Mouse (Mus musculus): ENCODE measurements around the gene Sh3rf1.

Gene Sh3rf1

DNA sequence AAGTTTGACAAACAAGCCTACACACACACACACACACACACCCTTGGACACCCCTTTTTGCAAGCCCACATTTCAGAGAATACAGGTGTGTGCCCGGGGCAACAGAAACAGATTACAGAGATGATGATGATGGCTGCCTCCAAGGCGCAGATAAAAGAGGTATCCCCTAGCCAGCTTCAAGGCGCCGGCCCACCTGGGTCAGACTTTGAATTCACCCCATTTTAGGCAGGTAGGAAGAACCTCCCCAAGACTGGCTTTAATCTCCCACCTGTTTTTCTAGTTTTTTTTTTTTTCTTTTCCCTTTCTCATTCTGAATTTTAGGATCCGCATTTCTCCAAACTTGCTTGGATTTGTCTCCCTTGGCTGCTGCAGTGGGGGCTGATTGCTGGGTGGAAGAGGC, 389 bp upstream of the Sh3rf1 start:
- in situ Hi-C loops (cut with MboI, MseI): no loop called here

DNA sequence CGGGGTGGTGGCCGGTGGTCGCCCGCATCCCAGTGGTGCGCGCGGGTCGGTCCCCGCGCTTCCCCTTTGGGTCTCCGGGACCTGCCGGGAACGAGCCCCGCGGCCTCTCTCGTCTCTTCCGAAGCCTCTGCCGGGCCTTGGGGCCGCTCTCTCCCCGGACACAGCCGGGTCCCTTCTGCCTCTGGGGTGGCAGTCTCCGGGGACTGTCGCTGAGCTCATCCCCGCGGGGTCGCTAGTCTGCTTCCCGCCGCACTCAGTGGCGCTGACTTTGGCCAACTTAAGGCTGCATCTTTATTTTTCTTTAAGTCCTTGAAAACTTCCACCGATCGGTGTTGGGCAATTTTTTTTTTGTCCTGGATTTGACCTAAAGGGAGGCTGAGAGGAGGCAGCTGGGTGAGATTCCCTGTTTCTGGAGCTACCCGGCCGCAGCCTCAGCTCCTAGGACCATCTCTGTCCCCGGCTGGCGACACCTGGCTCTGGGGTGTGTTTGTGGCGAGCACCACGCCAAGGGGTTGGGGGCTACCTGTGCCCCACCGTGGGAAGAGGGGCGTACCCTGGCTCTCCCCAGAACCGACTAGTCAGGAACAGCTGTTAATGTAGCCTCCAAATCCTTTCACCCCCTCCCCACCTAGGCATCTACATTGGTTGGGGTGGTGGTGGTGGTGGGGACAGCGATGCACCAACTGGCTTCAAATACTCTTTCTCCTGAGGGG, 864 bp downstream of the Sh3rf1 start:
- in situ Hi-C loops (cut with MboI, MseI): loop anchor here (5.0 kb wide), 1 partner anchor 268 kb away; no protein-coding TSS in a partner anchor

DNA sequence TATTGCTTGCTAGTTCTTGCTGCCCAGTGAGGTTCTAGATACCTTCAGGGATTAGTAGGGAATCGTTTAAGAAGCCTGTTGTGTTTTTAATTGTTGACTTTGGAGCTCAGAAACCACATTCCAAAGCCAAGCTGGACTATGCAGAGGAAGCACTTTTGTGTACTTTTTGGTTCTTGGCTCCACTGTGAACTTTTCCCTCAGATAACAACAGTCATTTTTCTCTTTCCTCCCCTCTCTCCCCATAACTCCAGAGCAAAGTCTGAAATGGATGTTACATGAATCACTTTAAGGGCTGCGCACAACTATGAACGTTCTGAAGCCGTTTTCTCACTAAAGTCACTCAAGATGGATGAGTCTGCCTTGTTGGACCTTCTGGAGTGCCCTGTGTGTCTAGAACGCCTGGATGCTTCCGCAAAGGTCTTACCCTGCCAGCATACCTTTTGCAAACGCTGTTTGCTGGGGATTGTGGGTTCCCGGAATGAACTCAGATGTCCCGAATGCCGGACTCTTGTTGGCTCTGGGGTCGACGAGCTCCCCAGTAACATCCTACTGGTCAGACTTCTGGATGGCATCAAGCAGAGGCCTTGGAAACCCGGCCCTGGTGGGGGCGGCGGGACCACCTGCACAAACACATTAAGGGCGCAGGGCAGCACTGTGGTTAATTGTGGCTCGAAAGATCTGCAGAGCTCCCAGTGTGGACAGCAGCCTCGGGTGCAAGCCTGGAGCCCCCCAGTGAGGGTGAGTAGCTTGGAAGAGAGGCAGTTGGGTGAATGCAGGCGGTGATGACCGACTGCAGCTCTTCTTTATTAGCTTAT, 2.1 kb downstream of the Sh3rf1 start:
- in situ Hi-C loops (cut with MboI, MseI): loop anchor here (5.0 kb wide), 1 partner anchor 267 kb away; no protein-coding TSS in a partner anchor

DNA sequence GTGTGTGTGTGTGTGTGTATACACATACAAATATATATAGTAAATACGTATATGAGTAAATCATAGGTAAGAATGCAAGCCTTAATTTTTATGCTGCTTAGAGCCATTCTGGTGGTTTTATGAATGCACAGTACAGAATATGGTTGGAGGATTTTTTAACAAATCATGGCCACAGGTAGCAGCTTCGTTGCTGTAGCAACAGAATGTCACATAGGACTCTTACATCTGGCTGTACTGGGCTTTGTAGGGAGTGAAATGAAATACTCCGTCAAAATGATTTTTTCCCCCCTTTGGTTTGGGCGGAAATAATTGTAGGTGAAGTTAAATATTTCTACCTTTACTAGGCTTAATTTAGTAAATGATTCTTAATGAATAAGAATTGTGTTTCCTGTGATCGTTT, 3.0 kb downstream of the Sh3rf1 start:
- in situ Hi-C loops (cut with MboI, MseI): loop anchor here (5.0 kb wide), 1 partner anchor 266 kb away; no protein-coding TSS in a partner anchor

DNA sequence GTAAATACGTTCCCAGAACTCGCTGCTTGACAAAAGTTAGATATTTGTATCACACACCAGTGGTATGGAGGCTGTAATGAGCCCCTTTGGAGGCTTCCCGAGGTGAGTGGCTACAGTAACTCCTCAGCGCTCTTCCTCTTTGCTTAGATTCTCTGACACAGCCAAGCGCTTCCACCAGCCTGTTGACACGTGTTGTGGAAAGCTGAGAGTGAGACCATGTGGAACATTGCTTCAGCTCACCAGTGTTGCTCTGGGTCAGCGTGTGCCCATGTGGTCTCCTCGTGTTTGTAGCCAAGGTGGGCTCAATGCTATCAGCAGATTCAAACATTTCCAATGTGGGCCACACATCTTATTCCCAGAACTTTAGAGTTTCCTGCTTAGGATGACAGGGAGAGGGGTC, 5.0 kb downstream of the Sh3rf1 start:
- in situ Hi-C loops (cut with MboI, MseI): loop anchor here (5.0 kb wide), 1 partner anchor 264 kb away; no protein-coding TSS in a partner anchor

DNA sequence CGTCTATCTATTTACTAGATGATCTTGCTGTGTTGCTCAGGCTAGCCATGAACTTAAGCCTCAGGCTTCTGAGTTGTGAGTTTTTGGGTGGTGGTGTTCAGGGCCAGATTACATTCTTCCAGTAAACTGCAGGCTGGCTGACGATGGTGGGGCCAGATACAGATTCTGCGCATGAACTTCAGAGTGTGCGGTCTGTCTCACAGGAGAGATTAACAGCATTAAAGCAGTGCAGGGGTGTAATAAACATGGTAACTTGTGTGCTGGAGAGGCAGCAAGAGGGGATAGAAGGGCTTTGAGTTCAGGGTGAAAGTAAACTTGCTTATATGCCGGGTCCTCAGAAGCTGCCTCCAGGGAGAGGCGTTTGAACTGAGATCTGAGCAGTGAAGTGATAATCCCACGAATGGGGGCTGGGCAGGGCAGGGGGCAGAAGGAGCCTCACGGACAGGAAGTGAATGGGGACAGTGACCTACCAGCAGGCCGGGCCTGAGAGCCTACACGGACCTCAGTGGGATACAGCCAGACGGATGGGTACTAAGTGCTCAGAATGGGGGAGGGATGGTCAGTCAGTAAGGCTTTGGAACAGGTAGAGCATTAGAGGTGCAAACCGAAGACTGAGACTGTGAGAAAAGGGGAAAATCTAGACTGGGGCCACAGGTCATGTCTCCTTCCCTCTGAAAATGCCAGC, 6.0 kb downstream of the Sh3rf1 start:
- in situ Hi-C loops (cut with MboI, MseI): loop anchor here (5.0 kb wide), 1 partner anchor 263 kb away; no protein-coding TSS in a partner anchor

DNA sequence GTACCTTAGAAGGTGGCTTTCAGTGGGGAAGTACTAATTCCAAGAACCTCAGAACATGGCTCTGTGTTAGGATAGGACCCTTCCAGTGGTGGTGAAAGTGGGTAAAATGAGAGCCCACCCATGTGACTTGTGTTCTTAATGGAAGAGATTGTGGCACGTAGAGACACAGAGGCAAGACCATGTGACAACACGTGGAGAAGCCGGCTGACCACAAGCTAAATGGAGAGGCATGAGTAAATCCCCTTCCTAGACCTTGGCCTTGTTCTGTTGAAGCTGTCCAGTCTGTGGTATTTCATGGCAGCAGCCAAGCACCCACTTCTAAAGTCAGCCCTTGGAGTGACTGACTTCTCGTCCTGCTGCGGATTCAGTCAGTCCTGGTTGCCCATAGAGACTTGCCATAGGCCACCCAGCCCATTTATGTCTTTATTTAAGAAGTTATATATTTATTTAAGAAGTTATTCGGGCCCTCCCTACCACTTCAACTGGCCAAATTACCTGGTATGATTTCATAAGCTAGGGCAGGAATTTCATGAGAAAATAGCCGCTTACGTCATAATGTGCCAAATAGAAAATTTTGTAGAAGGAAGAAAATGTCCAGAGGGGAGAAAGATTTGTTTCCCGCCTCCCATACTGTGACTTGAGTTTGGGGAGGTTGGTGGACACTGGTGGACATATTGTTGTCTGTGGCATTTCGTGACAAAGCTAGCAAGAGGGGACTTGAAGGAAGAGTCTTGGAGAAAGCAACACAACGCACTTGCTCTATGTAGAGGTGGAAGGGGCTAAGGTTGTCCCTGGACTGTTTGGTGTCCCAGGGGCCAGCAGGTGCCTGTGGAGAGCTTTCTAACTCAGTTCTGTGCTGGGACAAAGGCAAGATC, 7.4 kb downstream of the Sh3rf1 start:
- in situ Hi-C loops (cut with MboI, MseI): no loop called here

DNA sequence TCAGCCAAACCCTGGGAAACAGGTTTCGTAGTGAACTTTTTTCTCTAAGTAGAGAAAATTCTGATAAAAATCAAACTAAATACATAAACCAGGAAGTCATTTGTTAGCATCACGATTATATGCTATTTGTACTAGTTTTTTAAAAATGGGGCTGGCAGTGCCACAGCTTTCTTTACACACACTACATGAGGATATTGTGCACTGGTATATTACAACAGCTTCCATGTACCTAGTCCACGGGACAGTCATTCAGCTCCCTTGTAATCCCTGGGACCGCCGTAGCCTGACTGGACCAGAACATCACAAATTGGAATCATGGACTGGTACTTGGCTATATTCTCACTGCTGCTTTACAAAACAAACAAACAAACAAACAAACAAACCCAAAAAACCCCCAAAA, 11.8 kb downstream of the Sh3rf1 start:
- in situ Hi-C loops (cut with MboI, MseI): no loop called here

DNA sequence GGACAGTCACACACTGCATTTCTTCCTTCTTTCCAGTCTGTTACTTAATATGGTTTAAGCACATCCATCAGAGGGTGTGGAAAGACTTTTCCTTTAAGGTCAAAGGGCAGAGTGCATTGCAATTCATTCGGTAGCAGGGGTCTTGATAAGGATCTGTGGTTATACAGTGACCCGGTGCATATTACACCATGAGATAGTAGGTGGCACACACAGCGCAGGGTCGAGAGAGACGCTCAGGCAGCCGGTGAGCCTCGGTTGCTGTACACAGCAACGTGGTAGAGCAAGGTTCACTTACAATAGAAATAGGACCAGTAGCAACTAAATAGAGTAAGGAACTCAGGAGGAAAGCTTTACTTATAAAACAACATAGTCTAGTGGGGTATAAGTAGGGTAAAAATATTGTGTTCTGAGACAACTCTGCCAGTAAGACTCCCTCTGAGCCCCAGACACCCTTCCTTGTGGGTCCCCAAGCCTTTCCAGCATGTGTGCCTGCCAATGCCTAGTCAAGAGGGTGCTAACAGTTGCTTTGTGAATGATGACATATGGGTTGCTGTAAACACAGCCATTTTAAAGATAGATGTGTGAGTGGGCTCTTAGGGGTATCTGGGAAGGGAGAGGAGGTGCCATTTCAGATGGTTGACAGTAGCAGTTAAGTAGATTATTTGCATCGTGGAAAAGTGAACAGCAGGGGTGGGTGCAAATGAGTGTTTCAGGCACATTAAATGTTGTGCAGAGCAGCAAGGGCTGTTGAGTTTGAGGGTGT, 13.0 kb downstream of the Sh3rf1 start:
- in situ Hi-C loops (cut with MboI, MseI): no loop called here

DNA sequence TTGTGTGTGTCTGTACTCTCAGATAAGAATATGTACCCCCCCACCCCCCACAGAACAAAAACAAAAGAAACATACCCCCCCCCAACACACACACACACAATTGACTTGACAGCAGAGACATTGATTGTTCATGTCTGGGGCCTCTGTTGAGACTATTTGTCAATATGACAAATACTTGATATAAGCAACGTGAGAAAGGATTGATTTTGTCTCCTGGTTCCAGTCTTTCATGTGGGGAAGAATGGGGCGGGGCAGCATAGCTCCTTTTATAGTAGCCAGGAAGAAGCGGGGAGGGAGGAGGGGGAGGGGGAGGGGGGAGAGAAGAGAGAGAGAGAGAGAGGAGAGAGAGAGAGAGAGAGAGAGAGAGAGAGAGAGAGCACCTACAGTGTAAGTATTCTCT, 15.9 kb downstream of the Sh3rf1 start:
- in situ Hi-C loops (cut with MboI, MseI): no loop called here

DNA sequence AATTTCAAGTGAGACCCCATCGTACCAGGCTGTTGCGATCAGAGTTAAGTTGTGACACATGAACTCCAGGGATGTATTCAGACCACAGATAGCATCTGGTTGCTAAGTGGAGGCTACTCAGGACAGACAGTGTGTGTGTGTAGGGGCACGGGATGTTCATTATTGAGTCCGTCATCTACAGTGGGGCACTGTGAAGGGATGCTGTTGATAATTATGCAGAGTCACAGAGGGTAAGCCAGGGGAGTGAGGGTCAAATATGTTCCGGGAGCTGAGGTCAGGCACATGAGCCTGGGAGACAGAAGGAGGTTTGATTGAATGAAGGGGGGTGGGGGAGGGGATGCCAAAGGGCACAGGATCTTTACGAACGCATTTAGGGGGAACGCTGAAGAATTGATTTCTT, 17.6 kb downstream of the Sh3rf1 start:
- in situ Hi-C loops (cut with MboI, MseI): no loop called here

DNA sequence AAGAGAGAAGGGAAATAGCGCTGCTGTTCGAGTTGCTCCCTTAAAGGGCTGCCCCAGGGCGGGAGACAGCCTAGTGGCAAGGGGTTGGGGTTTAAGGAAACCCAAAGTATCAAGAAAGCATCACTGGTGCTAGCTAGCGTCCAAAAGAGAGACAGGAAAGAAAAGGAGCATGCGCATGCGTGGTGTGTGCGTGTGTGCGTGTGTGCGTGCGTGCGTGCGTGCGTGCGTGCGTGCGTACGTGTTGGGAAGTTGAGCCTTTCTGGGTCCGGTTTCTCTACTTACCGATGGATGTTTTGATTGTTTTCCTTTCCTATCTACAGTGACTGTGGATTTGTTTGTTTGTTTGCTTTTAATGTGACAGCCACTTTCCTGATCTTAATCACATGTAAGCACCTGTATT, 19.2 kb downstream of the Sh3rf1 start:
- in situ Hi-C loops (cut with MboI, MseI): no loop called here

DNA sequence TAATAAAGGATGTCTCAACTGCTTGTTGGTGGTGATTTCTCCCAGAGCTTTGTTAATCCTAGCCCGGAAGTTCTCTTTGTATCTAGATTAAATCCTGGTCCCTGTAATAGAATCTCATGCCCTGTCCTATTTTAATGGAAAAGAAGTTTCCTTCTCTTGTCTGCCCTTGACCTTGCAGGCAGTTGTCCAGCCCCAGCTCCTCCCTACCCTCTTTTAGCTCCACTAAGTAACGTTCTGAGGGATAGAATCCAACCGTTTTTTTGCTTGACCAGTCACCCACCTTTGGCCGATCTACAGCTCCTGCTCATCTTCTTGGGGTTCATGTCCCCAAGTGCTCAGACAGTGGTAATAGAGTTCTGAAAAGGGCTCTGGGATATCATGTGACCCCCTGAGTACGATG, 19.8 kb downstream of the Sh3rf1 start:
- in situ Hi-C loops (cut with MboI, MseI): no loop called here

DNA sequence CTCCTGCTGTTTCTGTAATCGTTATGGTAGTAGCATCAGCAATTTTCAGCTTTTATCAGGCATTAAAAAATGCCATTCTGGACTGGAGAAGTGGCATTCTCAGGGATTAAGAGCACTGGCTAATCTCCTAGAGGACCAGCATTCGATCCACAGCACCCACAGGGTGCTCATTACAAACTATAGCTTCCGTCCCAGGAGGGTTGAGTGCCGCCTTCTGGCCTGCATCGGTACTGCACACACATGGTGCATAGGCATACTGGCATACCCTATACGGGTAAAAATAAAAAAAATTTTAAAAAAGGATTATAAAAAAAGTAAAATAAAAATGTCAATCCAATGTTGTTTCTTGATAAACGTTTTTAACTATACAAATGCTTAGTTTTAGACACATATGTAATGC, 20.5 kb downstream of the Sh3rf1 start:
- in situ Hi-C loops (cut with MboI, MseI): no loop called here

DNA sequence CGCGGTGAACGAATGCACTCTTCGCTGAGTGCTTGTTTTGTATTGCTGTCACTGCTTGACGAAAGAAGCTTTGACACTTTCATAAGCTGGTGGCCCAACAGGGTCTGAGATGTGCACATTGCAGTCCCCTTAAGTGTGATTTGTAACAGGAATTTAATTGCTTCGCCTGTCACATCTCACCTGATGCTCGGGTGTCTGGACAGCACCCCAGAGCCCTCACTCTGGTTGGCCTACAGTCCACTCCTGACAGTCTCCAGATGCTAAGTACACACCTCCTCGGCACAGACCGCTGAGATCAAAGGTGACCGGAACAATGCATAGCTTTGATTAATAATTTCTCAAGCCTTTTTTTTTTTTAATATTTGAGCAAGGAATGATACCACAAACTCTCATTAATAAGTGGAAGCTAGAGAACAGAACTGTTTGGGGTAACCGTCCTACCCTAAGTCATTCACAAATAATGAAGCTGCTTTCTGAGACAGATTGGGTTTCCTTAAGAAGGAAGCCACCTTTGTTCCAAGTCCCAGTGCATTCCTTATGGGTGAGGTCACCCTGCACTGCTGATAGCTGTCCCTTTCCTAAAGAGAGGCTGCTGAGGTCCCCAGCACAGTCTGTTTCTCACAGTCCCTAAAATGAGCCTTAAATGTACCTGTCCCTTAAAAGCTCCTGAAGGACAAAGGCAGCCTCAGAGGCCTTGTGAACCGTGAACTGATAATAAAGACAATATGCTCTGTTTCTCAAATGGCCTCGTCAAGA, 23.8 kb downstream of the Sh3rf1 start:
- in situ Hi-C loops (cut with MboI, MseI): no loop called here

DNA sequence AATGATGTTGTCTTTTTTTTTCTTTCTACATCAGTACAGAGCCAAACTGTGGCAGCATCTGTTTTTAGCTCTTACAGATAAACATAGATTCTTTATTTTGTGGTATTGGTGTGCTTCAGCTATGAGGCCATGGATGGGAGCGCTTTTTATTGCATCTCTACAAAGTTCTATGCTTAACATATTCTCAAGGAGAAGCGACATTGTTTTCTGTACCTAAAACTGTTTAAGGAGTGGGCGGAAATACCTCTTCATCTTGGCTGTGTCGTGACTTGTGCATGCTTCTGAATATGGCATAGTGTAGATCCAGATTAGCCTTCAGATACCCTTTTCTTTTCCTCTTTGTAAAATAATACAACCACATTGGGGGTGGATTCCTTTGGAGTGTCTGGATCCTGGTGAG, 25.8 kb downstream of the Sh3rf1 start:
- in situ Hi-C loops (cut with MboI, MseI): no loop called here

DNA sequence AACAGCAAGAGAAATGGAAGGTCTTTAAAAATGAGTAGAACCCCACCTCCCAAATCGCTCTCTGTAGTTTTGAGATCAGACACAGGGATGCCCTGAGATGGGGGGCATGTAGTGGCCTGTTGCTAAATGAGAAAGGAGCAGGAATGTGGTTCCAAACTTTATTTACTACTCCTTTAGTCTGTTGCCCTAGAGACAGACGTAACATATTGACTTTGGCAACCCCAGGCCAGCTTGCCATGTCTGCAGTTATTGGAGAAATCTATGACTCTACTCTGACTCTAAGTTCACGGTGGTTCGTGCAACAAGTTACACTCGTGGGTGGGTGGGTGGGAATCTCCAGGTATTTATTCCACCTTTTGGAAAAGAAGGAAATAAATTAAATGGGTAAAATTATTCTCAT, 30.5 kb downstream of the Sh3rf1 start:
- in situ Hi-C loops (cut with MboI, MseI): no loop called here

DNA sequence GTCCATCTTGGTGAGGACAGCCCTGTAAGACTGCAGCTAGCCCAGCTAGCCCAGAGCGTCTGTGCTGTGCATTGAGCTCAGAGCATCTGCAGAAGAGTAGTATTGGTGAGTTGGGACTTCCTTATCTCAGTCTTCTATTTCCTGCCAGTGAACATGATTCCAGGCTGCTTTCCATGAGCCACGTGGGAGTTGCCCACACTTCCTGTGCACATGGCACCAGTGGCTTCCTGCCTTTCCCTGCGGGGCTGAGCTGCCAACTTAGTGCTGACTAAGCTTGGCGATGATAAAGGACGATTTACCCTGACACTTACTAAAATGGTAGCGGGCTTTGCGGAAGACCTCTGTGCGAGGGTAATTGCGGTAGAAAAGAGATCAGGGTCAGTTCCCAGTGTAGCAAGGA, 35.2 kb downstream of the Sh3rf1 start:
- in situ Hi-C loops (cut with MboI, MseI): no loop called here

DNA sequence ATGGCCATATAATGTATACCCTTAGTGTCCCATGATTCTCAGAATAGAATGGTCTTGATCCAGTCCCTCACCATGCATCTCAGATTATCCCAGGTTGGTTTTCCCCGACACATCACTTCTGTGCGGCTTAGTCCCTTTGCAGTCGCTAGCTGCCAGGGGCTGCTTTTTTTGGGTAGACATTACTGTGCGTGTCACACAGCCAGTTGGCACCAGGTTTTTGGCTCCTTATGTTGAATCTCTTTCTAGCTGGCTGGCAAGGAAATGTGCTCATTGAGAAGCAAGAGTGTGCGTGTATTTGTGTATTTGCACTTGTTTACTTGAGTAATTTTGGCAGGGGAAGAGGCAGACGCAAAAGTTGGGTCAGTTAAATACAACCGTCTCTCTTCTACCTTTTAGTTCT, 35.9 kb downstream of the Sh3rf1 start:
- in situ Hi-C loops (cut with MboI, MseI): no loop called here

DNA sequence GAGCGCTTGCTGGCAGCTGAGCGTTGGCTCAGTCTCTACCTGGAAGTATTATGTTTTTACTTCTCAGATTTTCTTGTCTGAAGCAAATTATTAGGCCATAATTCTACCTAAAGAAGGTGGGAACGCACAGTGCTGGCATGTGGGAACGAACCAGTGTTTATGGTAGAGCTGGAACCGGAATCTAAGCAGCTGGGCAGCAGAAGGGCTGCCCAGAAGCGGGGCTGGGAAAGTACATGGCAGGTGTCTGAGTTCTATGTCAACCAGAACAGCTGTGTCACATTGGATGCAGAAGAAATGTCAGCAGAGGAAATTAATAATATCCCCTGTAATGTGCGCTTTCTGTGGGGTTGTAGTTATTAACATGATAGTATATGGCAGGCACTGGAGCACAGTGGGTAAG, 36.9 kb downstream of the Sh3rf1 start:
- in situ Hi-C loops (cut with MboI, MseI): no loop called here

Data from T-helper 2 cell (primary cell).